Mouse (Mus musculus) testis, postnatal 10 days (tissue): ENCODE results near the gene Sesn1.
A peak's percentile ranks its signal among the peaks of the same experiment; 100 is the strongest.
"Not testable (repeated sequence)": the region's sequence is repeated elsewhere in the genome, so short reads cannot be mapped to it uniquely, and the experiment has no call there.

Experiments
- DNase-seq: peaks from one replicate; pipeline ENCODE4 v3.0.0; 2021; ENCODE audit warnings: low spot score

The Sesn1 gene

DNA sequence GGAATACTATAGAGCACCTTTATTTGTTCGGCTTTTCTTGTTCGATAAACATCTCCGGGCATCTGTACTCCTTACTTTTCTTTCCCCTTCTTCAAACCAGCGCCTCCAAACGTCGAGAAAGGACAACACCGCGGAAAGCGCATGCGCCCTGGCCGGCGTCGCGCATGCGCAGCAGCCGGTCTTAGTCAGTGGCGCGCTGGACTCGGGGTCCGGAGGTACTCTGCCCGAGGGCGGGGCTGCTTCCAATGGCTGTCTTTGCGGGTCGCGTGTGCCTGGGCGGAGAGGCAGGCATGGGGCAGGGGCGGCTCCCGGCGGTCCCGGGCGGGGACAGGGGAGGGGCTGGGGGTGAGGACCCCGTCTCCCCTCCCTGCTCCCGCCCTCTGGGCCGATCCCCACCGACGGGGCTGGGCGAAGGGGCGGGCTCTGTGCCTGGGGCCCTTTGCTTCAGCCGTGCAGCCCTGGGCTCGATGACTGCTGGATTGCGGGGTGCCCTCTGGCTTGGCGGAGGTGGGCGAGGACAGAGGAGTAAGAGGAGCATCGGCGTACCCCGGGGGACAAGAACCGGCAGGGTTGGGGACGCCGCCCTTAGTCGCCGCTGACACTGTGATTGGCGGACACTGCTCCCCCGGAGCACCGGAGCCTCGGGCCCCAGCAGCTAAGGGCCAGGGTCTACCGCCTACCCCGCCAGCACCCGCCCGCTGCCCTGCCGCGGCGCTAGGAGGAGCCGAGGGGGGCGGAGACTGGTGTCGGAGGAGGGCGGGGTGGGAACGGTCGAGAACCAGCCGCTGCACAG is at the start of gene Sesn1, which contains the start of gene Cep57l1:
Gene Sesn1, plus strand, starts transcription at position 165 of the 793 bp plus-strand sequence.
Gene Cep57l1, minus strand, starts transcription at position 101 of the 793 bp plus-strand sequence.
- peak; percentile 94 for DNase-seq

GRCm38 (mm10) chr10:41760866-41761265 is 48.9 kb upstream of the Sesn1 start:
- DNase-seq = no peak

DNA sequence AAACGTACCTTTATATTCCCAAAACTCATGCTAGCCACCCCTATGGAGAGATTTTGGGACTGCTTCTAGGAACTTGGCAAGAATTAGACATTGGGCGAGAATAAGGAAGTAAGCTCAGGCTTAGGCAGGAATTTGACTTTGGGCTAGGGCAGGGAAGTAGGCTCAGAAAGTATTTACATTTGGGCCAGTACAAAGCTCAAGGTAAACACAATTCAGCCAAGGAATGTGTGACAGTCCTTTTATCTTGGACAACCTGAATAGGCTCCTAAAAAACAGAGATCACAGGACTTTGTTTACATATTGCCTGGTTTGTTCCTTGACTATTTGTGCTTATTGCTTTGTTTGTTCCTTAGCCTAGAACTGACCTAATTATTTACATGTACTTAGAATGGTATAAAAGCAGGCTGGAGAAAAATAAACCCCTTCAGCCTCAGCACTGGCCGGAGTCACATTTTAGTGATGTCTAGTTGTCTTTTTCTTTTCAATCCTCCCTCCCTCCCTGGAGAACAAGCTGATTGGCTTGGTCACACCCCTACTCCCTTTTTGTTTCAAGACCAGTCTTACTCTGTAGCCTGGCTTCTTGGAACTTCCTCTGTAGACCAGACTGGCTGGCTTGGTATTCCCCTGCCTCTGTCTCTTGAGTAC is 45.9 kb upstream of the Sesn1 start:
- DNase-seq = peak; percentile 36

DNA sequence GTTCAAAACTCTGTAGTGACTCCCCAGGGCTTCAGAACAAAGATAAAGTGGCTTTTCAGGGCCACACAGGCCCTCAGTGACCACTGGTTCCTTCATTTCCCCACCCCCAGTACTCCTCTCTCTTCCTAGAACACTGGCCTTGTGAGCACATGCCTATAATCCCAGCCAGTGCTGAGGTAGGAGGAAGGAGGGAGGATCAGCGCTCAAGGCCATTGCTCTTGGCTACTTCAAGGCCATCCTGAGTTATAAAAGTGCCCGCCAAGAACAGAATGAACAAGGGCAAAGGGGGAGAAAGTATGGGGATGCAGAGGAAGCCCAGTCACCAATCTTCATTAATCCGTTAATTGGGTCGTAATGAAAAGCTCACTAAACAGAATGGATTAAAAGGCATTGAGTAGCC is 44.1 kb upstream of the Sesn1 start:
- DNase-seq = peak; percentile 53

DNA sequence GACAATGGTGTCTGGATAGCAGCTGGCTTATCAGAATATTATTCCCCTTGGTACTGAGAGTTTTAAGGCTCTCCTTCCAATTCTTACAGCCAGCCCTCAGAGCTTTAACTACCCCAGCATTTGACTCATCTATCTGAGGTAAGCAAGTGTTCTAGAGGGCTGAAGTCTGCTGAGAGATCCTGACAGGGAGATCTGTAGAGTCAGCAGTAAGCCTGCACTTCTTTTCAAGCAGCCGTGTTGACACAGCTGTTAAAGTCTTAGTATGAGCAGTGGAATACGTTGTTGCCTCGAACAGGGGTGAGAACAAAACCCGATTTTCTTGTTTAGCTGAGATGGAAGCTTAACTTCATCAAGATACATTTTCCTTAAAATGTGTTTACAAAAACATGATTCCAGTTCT is 43.5 kb upstream of the Sesn1 start:
- peak; percentile 29 for DNase-seq

- peak; percentile 35 for DNase-seq
Measured at GRCm38 (mm10) chr10:41767254-41767653, 42.5 kb upstream of the Sesn1 start.

GRCm38 (mm10) chr10:41792375-41792774 is 17.4 kb upstream of the Sesn1 start:
- peak; percentile 21 for DNase-seq

GRCm38 (mm10) chr10:41797253-41797652 is 12.5 kb upstream of the Sesn1 start:
- DNase-seq = peak; percentile 22

GRCm38 (mm10) chr10:41803467-41803866 is 6.3 kb upstream of the Sesn1 start:
- DNase-seq = peak; percentile 35

DNA sequence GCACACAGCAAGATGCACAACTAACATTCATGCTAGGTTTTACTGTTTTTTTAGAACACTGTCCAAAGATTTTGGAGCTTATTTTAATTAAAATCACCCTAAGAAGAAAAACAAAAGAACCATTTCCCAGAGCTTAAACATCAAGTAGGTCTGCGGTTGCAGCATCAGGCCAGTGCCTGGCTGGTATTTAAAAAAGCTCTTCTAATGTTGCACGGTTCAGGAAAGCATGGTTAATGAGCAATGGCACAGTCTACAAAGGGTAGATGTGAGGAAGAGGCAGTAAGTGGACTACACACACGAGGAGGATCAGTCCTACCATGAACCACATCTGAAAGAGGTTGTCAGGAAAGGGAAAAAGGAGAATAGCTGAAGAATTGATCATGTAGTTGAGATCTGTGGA is 5.0 kb upstream of the Sesn1 start:
- no peak for DNase-seq

- DNase-seq = peak; percentile 23
Measured at GRCm38 (mm10) chr10:41805729-41806355, 3.9 kb upstream of the Sesn1 start.

GRCm38 (mm10) chr10:41809080-41809770 is 510 bp upstream of the Sesn1 start:
- peak; percentile 82 for DNase-seq

- no peak for DNase-seq
Measured at GRCm38 (mm10) chr10:41810564-41811455, 1.1 kb downstream of the Sesn1 start.

- DNase-seq = no peak
Measured at GRCm38 (mm10) chr10:41812566-41812965, 2.8 kb downstream of the Sesn1 start.

DNA sequence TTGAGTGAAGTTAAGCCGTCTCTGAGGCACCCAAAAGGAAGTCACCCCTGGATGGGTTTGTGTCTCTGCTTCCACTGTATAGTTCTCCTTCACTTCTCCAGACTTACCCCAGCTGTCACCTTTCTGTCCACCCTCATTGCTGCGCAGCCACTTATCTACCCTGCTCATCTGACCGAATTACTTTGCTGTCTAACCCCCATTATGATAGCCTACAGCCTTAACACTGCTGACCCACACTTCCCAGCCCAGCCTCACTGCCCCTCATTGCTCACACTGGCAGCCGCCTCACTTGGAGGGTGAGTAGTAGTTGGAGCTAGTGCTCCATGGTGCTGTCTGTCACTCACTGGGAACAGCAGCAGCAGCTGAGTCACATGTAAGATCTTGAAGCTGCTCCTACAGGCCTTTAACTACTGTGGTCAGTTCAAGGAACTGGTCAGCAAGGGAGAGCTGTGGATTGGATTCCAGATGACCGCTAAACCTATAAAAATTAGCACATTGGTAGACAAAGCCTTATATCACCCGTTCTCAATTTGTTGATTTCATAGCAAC is 4.6 kb downstream of the Sesn1 start:
- DNase-seq = no peak

DNA sequence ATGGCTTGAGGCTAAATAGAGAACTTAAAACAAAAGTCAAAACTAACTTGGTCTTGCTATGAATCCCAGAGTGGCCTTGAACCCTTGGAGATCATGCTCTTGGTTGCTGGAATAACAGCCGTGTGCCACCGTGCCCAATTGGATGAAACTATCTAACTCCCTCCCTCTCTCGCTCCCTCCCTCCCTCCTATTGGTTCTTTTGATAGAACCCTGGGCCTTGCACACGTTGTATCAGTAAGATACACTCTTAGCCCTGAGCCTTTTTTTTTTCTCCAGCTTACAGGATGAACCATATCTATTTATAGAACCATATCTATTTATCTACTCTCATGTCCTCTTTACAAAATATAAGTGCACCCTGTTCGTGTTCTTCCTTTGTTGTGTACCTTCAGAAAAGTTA is 6.8 kb downstream of the Sesn1 start:
- no peak for DNase-seq

- DNase-seq = no peak
Measured at GRCm38 (mm10) chr10:41818036-41818732, 8.4 kb downstream of the Sesn1 start.

DNA sequence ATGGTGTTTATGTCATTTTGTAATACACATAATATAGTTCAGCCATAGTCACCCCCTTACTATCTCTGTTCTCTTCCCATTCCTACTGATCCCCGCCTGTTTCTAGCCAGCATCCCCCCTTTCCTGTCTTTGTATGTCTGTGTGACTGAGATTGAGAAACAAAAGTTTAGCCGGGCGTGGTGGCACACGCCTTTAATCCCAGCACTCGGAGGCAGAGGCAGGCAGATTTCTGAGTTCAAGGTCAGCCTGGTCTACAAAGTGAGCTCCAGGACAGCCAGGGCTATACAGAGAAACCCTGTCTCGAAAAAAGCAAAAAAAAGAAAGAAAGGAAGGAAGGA is 9.0 kb downstream of the Sesn1 start:
- not testable (repeated sequence) for DNase-seq

GRCm38 (mm10) chr10:41819307-41819706 is 9.6 kb downstream of the Sesn1 start:
- DNase-seq = no peak

GRCm38 (mm10) chr10:41820401-41820800 is 10.7 kb downstream of the Sesn1 start:
- DNase-seq = no peak
